Mouse (Mus musculus) E14TG2a.4 (cell line): ENCODE measurements at regions not wholly inside any gene's neighbourhood (a gene's known extent, or its start where the extent isn't known, plus 50 kb on each side); places are given as distances from the start of the nearest gene placed in this dataset.

ENCODE experiments used
- H3K27me3 ChIP-seq: 2 replicates; pipeline ENCODE4 v1.6.1; 2014; ENCODE audit warnings: low read length, control low read depth; ENCODE audit not compliant: insufficient read depth
- H3K36me3 ChIP-seq: 2 replicates; pipeline ENCODE4 v1.6.1; 2014; ENCODE audit warnings: low read length, control low read depth; ENCODE audit not compliant: insufficient read depth
- H3K4me1 ChIP-seq: replicated peaks from 2 replicates; pipeline ENCODE4 v1.6.1; 2014; ENCODE audit warnings: low read depth, low read length, control low read depth
- H3K4me3 ChIP-seq: replicated peaks from 2 replicates; pipeline ENCODE4 v1.5.1; 2014; ENCODE audit warnings: mild to moderate bottlenecking, low read length
- H3K9me3 ChIP-seq: 2 replicates; pipeline ENCODE4 v1.6.1; 2014; ENCODE audit warnings: low read length, control low read depth
- CTCF ChIP-seq: conservative IDR thresholded peaks from 2 replicates; pipeline ENCODE4 v1.5.1; 2014; ENCODE audit warnings: low read length
- NANOG ChIP-seq: IDR thresholded peaks from 2 replicates; pipeline ENCODE4 v1.6.1; 2014; ENCODE audit warnings: borderline replicate concordance, low read length, mixed read lengths
- POU5F1 ChIP-seq: IDR thresholded peaks from 2 replicates; pipeline ENCODE4 v1.6.1; 2014; ENCODE audit warnings: low read length, borderline replicate concordance

GRCm38 (mm10) chr4:23994261-23994965 lies 501.8 kb upstream of the Mms22l start:
- H3K4me1 ChIP-seq = 0 out of 2 replicates have a peak, but pooled peaks cover 4% of the 10 kb centered on the region
- no peak for TF ChIP-seq POU5F1
- TF ChIP-seq NANOG = no peak
- no peak for TF ChIP-seq CTCF
- no peaks in the 10 kb centered on the region for H3K27me3 ChIP-seq
- no peaks in the 10 kb centered on the region for H3K9me3 ChIP-seq
- no peaks in the 10 kb centered on the region for H3K36me3 ChIP-seq
- no peak overlapping the region for H3K4me3 ChIP-seq

DNA sequence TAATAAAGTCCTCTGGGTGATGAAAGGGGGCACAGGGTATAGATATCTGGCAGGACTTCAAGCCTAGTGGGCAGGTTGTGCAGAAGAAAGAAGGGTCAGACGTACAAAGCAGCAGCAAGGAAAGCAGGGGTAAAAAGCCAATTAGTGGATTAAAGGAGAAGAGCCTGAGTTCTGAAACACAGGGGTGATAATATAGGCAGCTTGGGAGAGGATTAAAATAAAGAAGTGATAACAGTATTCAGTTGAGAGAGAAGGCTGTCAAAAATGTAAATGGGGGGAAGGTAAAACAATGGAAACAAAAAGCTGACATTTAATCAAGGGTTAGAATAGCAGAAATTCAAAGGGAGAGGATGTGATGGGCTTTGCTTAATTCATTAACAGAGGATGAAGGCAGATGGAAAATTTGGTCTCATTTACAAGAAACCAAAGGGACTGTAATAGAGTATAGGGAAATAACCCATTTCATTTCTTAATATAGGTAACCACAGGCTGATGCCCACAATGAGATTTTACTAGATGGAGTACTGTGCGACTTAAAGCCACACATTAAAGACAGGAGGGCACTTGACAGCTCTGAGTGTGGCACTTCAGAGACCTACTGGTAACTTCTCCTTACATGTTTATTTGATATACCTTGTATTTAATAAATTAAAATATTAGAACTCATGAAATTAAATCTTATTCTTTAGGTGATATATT lies 489.8 kb upstream of the Mms22l start:
- TF ChIP-seq POU5F1 = no peak
- TF ChIP-seq CTCF = no peak
- TF ChIP-seq NANOG = no peak

DNA sequence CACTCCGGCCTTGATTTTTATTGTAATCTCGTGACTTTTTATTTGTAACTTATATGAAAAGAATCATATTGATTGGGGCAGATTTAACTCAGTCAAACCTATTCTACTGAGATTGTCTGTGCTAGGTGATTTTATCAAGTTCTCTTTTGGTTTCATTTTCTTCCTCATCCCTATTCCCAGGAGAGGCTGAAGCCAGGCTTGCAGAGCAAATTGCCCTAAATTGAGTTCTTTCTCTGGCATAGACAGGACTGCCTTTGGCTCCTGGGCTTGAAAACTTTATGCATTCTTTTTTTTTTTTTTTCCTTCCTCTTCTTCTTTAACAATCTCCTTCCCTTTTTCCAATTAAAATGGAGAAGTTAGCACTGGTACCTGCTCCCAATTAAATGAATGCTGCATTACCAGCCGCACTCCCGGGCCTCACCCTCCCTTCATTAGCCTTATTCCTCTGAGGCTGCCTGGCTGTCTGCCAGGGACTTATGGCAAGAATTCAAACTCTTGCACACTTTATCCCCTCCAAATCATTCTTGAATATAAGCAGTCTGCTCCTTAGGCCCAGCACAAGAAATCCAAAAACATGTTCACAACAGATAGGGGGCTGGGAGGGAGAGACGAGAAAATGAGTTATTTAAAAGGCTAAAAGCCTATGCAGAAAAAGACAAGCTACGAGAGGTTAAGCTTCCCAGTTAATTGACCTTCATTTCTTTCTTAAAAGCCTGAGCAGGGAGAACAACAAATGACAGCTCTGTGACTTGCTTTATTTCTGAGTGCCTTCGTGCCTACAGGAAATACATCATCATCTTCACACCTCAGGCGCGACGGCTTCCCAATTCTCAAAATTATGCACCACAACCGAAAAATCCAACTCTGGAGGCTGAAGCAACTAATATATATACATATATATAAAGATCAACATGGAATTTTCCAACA lies 476.8 kb upstream of the Mms22l start:
- H3K4me1 ChIP-seq = no peaks in the 10 kb centered on the region
- H3K27me3 ChIP-seq = no peaks in the 10 kb centered on the region
- no peak overlapping the region for H3K4me3 ChIP-seq
- no peak for TF ChIP-seq NANOG
- no peak for TF ChIP-seq POU5F1
- TF ChIP-seq CTCF = no peak
- H3K36me3 ChIP-seq = no peaks in the 10 kb centered on the region
- peaks cover 20% of the 10 kb centered on the region for H3K9me3 ChIP-seq

More for the DNA sequence above, 489.8 kb upstream of the Mms22l start:
- H3K9me3 ChIP-seq = no peaks in the 10 kb centered on the region
- H3K4me1 ChIP-seq = no peaks in the 10 kb centered on the region
- H3K36me3 ChIP-seq = no peaks in the 10 kb centered on the region
- no peaks in the 10 kb centered on the region for H3K27me3 ChIP-seq
- no peak overlapping the region for H3K4me3 ChIP-seq
